Mouse (Mus musculus) heart, postnatal 36 days (tissue): ENCODE measurements around the gene Rnf225. TPM values are rescaled to one million over a fixed set of nuclear protein-coding genes. Genes with fewer than 3 reads are reported as not detected.

Source experiments
- DNase-seq, 2 experiments: peaks; one replicate each; pipeline ENCODE4 v3.0.0; 2021 to 2022
- intact Hi-C: fragments of 180-260 bp; cut with DNase I; formaldehyde crosslinking; loops from one replicate; pipeline ENCODE4 v1.15.1; 2025
- total RNA-seq, 2 experiments: library from RNA; stranded (reverse); gene quantifications; 2 replicates each; pipeline ENCODE4 v1.2.3; 2021

Gene Rnf225
- total RNA-seq, 2 experiments from 2014 or later, result 0.25 to 0.38 TPM

DNA sequence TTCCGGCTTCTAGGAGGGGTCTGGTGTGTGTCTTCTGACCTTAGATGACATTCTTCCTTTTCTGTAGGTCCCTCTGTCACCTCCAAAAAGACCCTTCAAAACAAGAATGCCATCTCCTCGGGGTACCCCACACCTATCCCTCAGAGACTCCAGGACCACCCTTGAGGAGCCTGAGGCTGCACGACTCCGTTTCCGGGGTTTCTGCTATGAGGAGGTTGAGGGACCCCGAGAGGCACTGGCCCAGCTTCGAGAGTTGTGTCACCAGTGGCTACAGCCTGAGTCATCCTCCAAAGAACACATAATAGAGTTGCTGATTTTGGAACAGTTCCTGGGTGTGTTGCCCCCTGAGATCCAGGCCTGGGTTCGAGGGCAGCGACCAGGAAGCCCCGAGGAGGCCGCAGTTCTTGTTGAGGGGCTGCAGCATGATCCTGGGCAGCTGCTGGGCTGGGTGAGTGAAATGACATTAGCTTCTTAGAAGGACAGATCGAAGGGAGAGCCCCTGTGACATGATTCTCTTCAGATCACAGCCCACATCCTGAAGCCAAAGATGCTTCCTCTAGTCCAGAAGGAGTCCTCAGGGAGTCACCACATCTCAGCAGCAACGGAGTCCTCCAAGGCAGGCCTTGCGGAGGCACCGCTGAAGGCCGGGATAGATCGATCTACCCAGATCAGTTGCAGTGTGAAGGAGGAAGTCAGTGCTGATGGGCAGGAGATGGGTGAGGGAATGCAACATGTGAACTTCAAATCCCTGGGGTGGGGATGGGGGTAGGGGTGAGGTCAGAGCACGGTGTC is 51.9 kb downstream of the Rnf225 start:
- intact Hi-C loops, result loop anchor here (1.0 to 5.0 kb wide), 4 partner anchors 30 to 58 kb away; partner anchors contain the start of genes Rps5 and Ube2m
- DNase-seq, result no peak

DNA sequence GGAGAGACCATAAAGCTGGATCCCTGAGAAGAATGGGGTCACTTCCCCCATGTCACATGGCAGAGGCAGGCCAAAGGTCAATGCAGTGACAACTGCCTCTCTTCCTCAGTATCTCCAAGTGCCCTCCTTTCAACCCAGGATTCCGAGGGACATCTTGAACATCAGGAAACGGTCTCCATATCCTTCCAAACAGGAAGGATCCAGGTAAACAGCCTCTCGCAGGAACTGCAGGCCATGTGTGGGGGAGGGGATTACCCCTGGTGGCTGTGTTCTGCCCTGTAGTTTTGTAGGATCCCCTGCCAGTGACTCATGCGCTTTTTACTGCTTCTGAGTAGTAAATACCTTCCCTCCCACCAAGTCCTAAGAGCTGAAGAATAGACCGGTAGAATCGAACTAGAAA is 52.6 kb downstream of the Rnf225 start:
- DNase-seq, result no peak
- intact Hi-C loops, result loop anchor here (2.0 to 5.0 kb wide), 3 partner anchors 29 to 58 kb away; partner anchors contain the start of gene Ube2m

DNA sequence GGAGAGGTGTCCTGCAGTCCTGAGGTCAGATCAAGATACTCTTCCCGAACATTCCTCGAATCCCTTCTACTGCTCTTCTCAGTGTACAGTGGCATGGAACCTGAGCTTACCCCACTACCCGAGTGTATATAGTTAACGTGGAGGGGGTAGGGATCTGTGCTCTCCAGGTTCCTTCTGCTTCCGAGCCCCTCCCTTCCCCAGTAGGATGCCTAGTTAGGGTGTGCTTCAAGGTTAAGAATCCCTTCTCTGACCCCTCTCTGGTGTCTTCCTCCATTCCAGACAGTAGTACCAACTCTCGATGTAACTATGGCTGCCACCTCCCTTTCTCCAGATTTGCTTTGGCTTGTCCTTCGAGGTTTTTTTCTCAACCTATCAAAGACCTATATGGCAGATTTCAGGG is 53.1 kb downstream of the Rnf225 start:
- intact Hi-C loops, result no loop called here
- no peak for DNase-seq

Other genes starting within 250 kb of the Rnf225 start
- not detected for gene Vmn2r55, start 242.4 kb upstream of the Rnf225 start, total RNA-seq
- not detected for gene Vmn2r56, start 192.4 kb upstream of the Rnf225 start, total RNA-seq
- 1 to 10 TPM in 1 of 2 experiments, under 1 TPM in 1; 0.80 to 1.3 TPM for gene Zscan18, start 123.8 kb upstream of the Rnf225 start, total RNA-seq
- 1 to 10 TPM; 4.6 to 5.1 TPM for gene Zfp329, start 108.6 kb upstream of the Rnf225 start, total RNA-seq
- 10 to 100 TPM; 15.4 to 21.5 TPM for gene Zfp110, start 92.7 kb upstream of the Rnf225 start, total RNA-seq
- gene Zfp128, start 46.2 kb upstream of the Rnf225 start, total RNA-seq, result 1 to 10 TPM; 3.0 to 3.6 TPM
- gene Zscan22, start 29.6 kb upstream of the Rnf225 start, total RNA-seq, result 1 to 10 TPM; 4.4 to 4.9 TPM
- gene Rps5, start 5.1 kb upstream of the Rnf225 start, total RNA-seq, result 100 to 1,000 TPM; 550 to 562 TPM
- 1 to 10 TPM; 2.8 to 3.7 TPM for gene Zfp324, start 38.4 kb downstream of the Rnf225 start, total RNA-seq
- gene Zfp446, start 50.4 kb downstream of the Rnf225 start, total RNA-seq, result 1 to 10 TPM; 2.5 to 2.9 TPM
- not detected for gene Slc27a5, start 70.8 kb downstream of the Rnf225 start, total RNA-seq
- 10 to 100 TPM; 83.3 to 95.8 TPM for gene Trim28, start 71.7 kb downstream of the Rnf225 start, total RNA-seq
- 1 to 10 TPM; 7.9 to 8.8 TPM for gene Zbtb45, start 82.6 kb downstream of the Rnf225 start, total RNA-seq
- 100 to 1,000 TPM; 124 to 136 TPM for gene Chmp2a, start 107.4 kb downstream of the Rnf225 start, total RNA-seq
- gene Ube2m, start 110.9 kb downstream of the Rnf225 start, total RNA-seq, result 100 to 1,000 TPM; 198 to 199 TPM
- gene Mzf1, start 127.3 kb downstream of the Rnf225 start, total RNA-seq, result under 1 TPM; 0.47 to 0.60 TPM
- not detected for gene Vmn1r85, start 167.8 kb downstream of the Rnf225 start, total RNA-seq
- gene Vmn1r86, start 192.5 kb downstream of the Rnf225 start, total RNA-seq, result not detected
- not detected for gene Vmn1r87, start 212.7 kb downstream of the Rnf225 start, total RNA-seq
- gene Vmn1r88, start 232.2 kb downstream of the Rnf225 start, total RNA-seq, result under 1 TPM in 1 of 2 experiments, not detected in 1; 0.06 TPM